Comparison of ENCODE assay signal across 8 mouse cellular contexts in genomic region chr9:123528926-123529295, GRCm38 (mm10). TPM values are rescaled to one million over a fixed set of nuclear protein-coding genes. Genes with fewer than 3 reads are reported as not detected.
A peak's percentile ranks its signal among the peaks of the same experiment; 100 is the strongest.
DNase-seq lines count a peak whose midpoint lies in the region; ATAC-seq and TF ChIP-seq lines count a peak whose summit lies in the region.

No protein-coding gene starts in this region.

- DNase-seq in urinary bladder, postnatal 14 days (ENCODE audit: low spot score), result peak; percentile 36
- DNase-seq in urinary bladder, adult 2 months (ENCODE audit: low spot score), result no peak
- peak; percentile 65 for DNase-seq in embryo, embryonic 10.5 days (ENCODE audit: low spot score)
- peak; percentile 56 for DNase-seq in kidney, postnatal 10 days
- DNase-seq in neural tube, embryonic 10.5 days (ENCODE audit: extremely low spot score, low spot score), result peak; percentile 60
- peak; percentile 29 for DNase-seq in thymus, adult 2 months

- TF ChIP-seq CTCF in thymus, adult 2 months (IDR thresholded peaks at IDR 0.05; ENCODE audit: borderline replicate concordance, control insufficient read depth, extremely low read depth, insufficient read depth, low read length, poor library complexity), result no peak

- peak overlapping the region; percentile 86 for H3K9ac ChIP-seq in heart, embryonic 13.5 days
- peak overlapping the region; percentile 60 for H3K9ac ChIP-seq in liver, embryonic 16.5 days (ENCODE audit: low read depth, low read length)

- peaks cover 46% of the 10 kb centered on the region for H3K4me1 ChIP-seq in heart, embryonic 13.5 days
- peaks cover 25% of the 10 kb centered on the region for H3K4me1 ChIP-seq in liver, embryonic 16.5 days (ENCODE audit: control insufficient read depth, low read depth, low read length)
- H3K4me1 ChIP-seq in thymus, adult 2 months (replicated peaks; ENCODE audit: control insufficient read depth, insufficient read depth, low read length), result peaks cover 4% of the 10 kb centered on the region

- H3K27ac ChIP-seq in heart, embryonic 13.5 days (replicated peaks), result peak overlapping the region; percentile 94
- H3K27ac ChIP-seq in liver, embryonic 16.5 days (ENCODE audit: low read length), result peak overlapping the region; percentile 98
- peak overlapping the region; percentile 74 for H3K27ac ChIP-seq in thymus, adult 2 months (ENCODE audit: control insufficient read depth, insufficient read depth, low read length)

- H3K9me3 ChIP-seq in heart, embryonic 13.5 days, result no peaks in the 10 kb centered on the region
- H3K9me3 ChIP-seq in liver, embryonic 16.5 days (replicated peaks; ENCODE audit: control insufficient read depth, low read length), result no peaks in the 10 kb centered on the region

- peak overlapping the region; percentile 75 for H3K4me2 ChIP-seq in heart, embryonic 13.5 days
- peak overlapping the region; percentile 98 for H3K4me2 ChIP-seq in liver, embryonic 16.5 days (ENCODE audit: low read depth, low read length)

- under 1% methylated on average over 17 of the region's 17 CpGs for WGBS in heart, embryonic 13.5 days
- 1% methylated on average over 17 of the region's 17 CpGs for WGBS in liver, embryonic 16.5 days (ENCODE audit: insufficient replicate concordance)
- 2% methylated on average over 17 of the region's 17 CpGs for WGBS in thymus, adult 2 months

- peak; percentile 22 for ATAC-seq in heart, embryonic 13.5 days (ENCODE audit: extremely low read depth, insufficient number of reproducible peaks, low FRiP score, low TSS enrichment)
- ATAC-seq in liver, embryonic 16.5 days (ENCODE audit: low read depth), result peak; percentile 35

- no peaks in the 10 kb centered on the region for H3K27me3 ChIP-seq in heart, embryonic 13.5 days (replicated peaks)
- no peaks in the 10 kb centered on the region for H3K27me3 ChIP-seq in liver, embryonic 16.5 days (ENCODE audit: control insufficient read depth, insufficient read depth, low read depth, low read length)
- no peaks in the 10 kb centered on the region for H3K27me3 ChIP-seq in thymus, adult 2 months (ENCODE audit: control insufficient read depth, insufficient read depth, low read length)

- H3K36me3 ChIP-seq in heart, embryonic 13.5 days, result 0 out of 2 replicates have a peak, but pooled peaks cover under 1% of the 10 kb centered on the region
- 0 out of 2 replicates have a peak, but pooled peaks cover 1% of the 10 kb centered on the region for H3K36me3 ChIP-seq in liver, embryonic 16.5 days (ENCODE audit: control insufficient read depth, insufficient read depth)
- no peaks in the 10 kb centered on the region for H3K36me3 ChIP-seq in thymus, adult 2 months (ENCODE audit: control insufficient read depth, insufficient read depth, low read length)

- peak overlapping the region; percentile 98 for H3K4me3 ChIP-seq in heart, embryonic 13.5 days
- peak overlapping the region; percentile 99 for H3K4me3 ChIP-seq in liver, embryonic 16.5 days (ENCODE audit: low read depth, low read length)
- H3K4me3 ChIP-seq in thymus, adult 2 months (ENCODE audit: control insufficient read depth, insufficient read depth, low read length), result peak overlapping the region; percentile 58

- TF ChIP-seq POLR2A in thymus, adult 2 months (IDR thresholded peaks at IDR 0.05; ENCODE audit: control insufficient read depth, extremely low read depth, insufficient read depth, low read length, poor library complexity), result no peak

RNA-seq across cellular contexts. Expression of gene Sacm1l, which starts 0.6 kb away (rescaled TPM):
- 29.2 and 34.1 TPM in 2 replicates for polyA plus RNA-seq in urinary bladder, adult 2 months (2012; rRNA removed)
- polyA plus RNA-seq in heart, embryonic 13.5 days (2015; fragmentation: Nextera tagmentation; extraction: Ambion mirVana), result 37.6 and 41.7 TPM in 2 replicates
- polyA plus RNA-seq in liver, embryonic 16.5 days (2015; fragmentation: Nextera tagmentation; extraction: Ambion mirVana), result 25.7 and 28.0 TPM in 2 replicates
- polyA plus RNA-seq in thymus, adult 2 months (2012; rRNA removed), result 8.1 and 8.6 TPM in 2 replicates

RNA-seq across cellular contexts. Expression of gene Limd1, which starts 50.4 kb away (rescaled TPM):
- 27.4 and 31.9 TPM in 2 replicates for polyA plus RNA-seq in urinary bladder, adult 2 months (2012; rRNA removed)
- 34.6 and 36.1 TPM in 2 replicates for polyA plus RNA-seq in heart, embryonic 13.5 days (2015; fragmentation: Nextera tagmentation; extraction: Ambion mirVana)
- 20.3 and 22.5 TPM in 2 replicates for polyA plus RNA-seq in liver, embryonic 16.5 days (2015; fragmentation: Nextera tagmentation; extraction: Ambion mirVana)
- polyA plus RNA-seq in thymus, adult 2 months (2012; rRNA removed), result 56.4 and 59.1 TPM in 2 replicates
